Mouse (Mus musculus) cortical plate, adult 2 months (tissue): Measurements from ENCODE around the gene Olfr452. TPM values are rescaled to one million over a fixed set of nuclear protein-coding genes. Genes with fewer than 3 reads are reported as not detected.

ENCODE experiments used
- H3K27ac ChIP-seq: fragments of 200-500 bp; 2 replicates; pipeline ENCODE4 v1.5.1; 2012; ENCODE audit warnings: low read length, control low read depth, inconsistent platforms; ENCODE audit not compliant: insufficient read depth
- H3K4me1 ChIP-seq: fragments of 200-500 bp; 2 replicates; pipeline ENCODE4 v1.6.1; 2011; ENCODE audit warnings: low read length; ENCODE audit not compliant: control insufficient read depth, insufficient read depth
- H3K4me3 ChIP-seq: fragments of 200-500 bp; 2 replicates; pipeline ENCODE4 v1.5.1; 2011; ENCODE audit warnings: mild to moderate bottlenecking, low read length, control low read depth; ENCODE audit not compliant: insufficient read depth
- CTCF ChIP-seq: fragments of 200-500 bp; IDR thresholded peaks from 2 replicates; pipeline ENCODE4 v1.5.1; 2011; ENCODE audit warnings: mild to moderate bottlenecking, control low read depth, low read length; ENCODE audit not compliant: insufficient read depth; ENCODE audit errors: extremely low read depth
- POLR2A ChIP-seq: fragments of 200-500 bp; IDR thresholded peaks from 2 replicates; pipeline ENCODE4 v1.6.1; 2011; ENCODE audit warnings: mild to moderate bottlenecking, low read length, control low read depth; ENCODE audit not compliant: insufficient read depth; ENCODE audit errors: extremely low read depth
- polyA plus RNA-seq: library from polyadenylated mRNA; depleted of rRNA; stranded (reverse); fragments of >200 nt; gene quantifications from 2 replicates; pipeline ENCODE4 v1.2.3, GENCODE M21; 2012; rRNA removed

Gene Olfr452
- not detected in 2 replicates for polyA plus RNA-seq

DNA sequence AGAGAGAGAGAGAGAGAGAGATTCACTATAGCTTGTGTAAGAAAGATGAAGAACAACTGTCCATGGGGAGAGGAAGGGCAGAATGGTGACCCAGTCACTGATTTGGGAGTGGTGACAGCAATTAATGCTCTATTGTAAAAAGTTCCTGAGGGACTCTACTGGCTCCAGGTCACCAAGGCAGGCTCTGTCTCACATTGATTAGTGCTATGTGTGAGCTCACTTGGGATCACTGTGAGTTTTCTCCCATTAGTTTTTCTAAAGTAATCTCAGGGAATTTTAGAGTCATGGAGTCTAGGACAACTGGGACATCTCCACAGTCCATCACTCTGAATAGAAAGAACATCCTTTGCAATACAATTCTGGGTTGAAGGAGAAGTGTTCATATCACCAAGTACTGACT is at the start of gene Olfr452:
Gene Olfr452, plus strand, starts transcription at position 301 of the 400 bp plus-strand sequence.
- TF ChIP-seq CTCF (no peak), POLR2A (no peak)
- Histone ChIP-seq H3K4me1 (no peaks in the 10 kb centered on the region), H3K4me3 (no peak within 1 kb of the TSS), H3K27ac (no peak within 1 kb of the TSS)

DNA sequence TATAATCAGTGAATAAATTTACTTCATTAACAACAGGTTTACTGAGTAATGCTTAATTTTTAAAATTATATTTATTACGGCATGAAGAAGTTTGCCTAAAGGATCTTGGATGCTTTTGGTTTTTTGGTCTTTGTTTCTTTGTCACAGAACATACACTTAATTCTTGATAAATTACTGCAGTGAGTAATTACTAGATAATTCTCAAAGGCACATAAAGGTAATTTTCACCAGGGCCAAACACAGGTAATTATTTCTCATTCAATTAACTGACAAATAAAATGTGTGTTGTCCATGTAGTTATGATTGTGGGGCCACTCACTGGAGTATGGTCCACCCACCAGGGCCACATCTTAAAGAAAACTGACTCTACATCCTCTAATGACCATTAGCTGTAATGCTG is 45.8 kb upstream of the Olfr452 start, which contains the start of gene Olfr453:
Gene Olfr453, plus strand, starts transcription at position 301 of the 400 bp plus-strand sequence.
- TF ChIP-seq POLR2A = no peak
- TF ChIP-seq CTCF = no peak
- no peak within 1 kb of the TSS for H3K4me3 ChIP-seq
- H3K4me1 ChIP-seq = peaks cover 2% of the 10 kb centered on the region; the same call in 1 of the 2 replicates
- H3K27ac ChIP-seq = no peak within 1 kb of the TSS

DNA sequence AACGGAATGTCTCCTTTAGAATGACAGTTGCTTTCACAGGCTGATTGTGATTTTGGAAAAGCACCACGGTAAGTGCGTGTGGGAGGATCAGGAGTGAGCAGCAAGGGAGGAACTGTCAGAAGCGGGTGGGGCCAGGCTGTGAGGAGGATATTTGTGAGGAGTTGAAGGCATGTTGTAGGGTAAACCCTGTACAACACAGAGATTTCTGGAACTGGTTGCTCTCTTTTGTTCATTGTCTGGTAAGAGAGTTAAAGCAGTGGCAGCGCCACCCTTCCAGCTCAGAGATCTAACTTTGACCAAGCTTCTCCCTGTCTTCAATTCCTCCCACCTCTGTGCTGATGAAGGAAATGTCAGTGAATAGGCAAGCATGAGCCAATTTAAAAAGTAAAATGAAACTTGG is 42.6 kb upstream of the Olfr452 start:
- H3K4me3 ChIP-seq = no peak overlapping the region
- peaks cover 2% of the 10 kb centered on the region; the same call in 1 of the 2 replicates for H3K4me1 ChIP-seq
- TF ChIP-seq CTCF = no peak
- TF ChIP-seq POLR2A = no peak
- H3K27ac ChIP-seq = no peak overlapping the region

DNA sequence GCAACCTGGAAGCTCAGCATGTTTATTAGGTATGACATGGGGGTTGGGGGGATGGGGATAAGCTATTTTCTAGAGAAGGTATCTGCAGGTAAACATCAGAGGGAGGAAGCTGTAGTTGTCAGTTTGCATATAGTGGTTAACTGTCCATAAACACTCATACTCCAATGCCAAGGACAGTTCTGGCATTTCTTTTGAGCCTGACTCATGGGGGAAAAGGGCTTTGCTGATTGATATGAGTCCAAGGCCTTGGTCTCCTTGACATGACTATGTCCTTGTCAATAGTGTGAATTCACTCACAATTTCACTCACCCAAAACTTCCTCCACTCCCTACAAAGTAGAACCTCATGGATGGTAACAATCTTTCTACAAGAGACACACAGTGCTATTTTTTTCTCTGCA is 37.0 kb upstream of the Olfr452 start:
- no peak for TF ChIP-seq POLR2A
- TF ChIP-seq CTCF = no peak
- H3K4me1 ChIP-seq = no peaks in the 10 kb centered on the region
- H3K4me3 ChIP-seq = no peak overlapping the region
- H3K27ac ChIP-seq = no peak overlapping the region

DNA sequence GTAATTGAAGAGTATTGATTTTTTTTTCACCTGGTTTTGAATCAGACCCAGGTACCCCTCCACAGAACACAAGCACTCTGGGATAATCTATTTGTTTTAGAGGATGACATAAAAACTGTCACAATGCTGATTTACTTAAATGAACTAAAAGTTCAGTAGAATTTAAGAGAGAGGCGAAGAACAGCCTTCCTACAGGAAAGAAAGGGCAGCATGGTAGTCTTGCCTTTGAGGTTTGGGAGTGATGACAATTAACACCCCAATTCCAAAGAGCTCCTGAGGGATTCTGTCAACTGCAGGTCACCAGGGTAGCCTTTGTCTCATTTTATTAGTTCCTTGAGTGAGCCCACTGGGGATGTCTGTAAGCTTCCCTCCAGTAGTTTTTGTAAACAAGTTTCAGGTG is 28.8 kb upstream of the Olfr452 start, which contains the start of gene Olfr38:
Gene Olfr38, plus strand, starts transcription at position 301 of the 400 bp plus-strand sequence.
- Histone ChIP-seq H3K27ac (no peak within 1 kb of the TSS), H3K4me3 (no peak within 1 kb of the TSS), H3K4me1 (no peaks in the 10 kb centered on the region)
- TF ChIP-seq CTCF = no peak
- TF ChIP-seq POLR2A = no peak

DNA sequence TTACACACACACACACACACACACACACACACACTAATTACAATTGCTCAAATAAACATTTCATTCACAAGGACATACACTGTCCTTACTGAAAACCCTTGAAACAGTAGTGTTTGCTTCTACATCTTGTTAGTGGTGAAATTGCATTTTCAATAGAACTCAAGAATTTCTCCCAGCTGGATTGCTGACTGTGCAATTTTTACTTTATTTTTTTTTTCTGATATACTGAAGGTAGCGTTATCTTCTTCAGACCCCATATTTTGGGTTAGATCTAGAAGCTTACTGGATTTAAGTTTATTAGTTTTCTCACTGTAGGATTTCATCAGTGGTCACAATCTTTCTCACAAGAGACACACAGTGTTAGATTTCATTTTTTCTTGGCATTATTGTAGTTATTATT is 7.8 kb upstream of the Olfr452 start:
- no peaks in the 10 kb centered on the region for H3K4me1 ChIP-seq
- H3K27ac ChIP-seq = no peak overlapping the region
- TF ChIP-seq CTCF (no peak), POLR2A (no peak)
- H3K4me3 ChIP-seq = no peak overlapping the region

DNA sequence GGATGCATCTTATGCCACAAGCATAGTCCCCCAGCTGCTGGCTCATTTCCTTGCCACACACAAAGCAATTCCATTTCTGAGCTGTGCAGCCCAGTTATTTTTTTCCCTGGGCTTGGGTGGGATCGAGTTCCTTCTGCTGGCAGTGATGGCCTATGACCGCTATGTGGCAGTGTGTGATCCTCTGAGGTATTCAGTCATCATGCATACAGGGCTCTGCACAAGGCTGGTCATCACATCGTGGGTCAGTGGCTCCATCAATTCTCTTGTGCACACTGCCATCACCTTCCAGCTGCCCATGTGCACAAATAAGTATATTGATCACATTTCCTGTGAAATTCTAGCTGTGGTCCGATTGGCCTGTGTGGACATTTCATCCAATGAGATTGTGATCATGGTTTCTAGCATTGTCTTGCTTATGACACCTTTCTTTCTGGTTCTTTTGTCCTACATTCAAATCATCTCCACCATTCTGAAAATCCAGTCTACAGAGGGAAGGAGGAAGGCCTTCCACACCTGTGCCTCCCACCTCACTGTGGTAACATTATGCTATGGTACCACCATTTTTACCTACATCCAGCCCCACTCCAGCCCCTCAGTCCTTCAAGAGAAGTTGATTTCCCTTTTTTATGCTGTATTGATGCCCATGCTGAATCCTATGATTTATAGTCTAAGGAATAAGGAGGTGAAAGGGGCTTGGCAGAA is 5.5 kb downstream of the Olfr452 start:
- no peak overlapping the region for H3K4me3 ChIP-seq
- no peaks in the 10 kb centered on the region for H3K4me1 ChIP-seq
- TF ChIP-seq CTCF (no peak), POLR2A (no peak)
- H3K27ac ChIP-seq = no peak overlapping the region

DNA sequence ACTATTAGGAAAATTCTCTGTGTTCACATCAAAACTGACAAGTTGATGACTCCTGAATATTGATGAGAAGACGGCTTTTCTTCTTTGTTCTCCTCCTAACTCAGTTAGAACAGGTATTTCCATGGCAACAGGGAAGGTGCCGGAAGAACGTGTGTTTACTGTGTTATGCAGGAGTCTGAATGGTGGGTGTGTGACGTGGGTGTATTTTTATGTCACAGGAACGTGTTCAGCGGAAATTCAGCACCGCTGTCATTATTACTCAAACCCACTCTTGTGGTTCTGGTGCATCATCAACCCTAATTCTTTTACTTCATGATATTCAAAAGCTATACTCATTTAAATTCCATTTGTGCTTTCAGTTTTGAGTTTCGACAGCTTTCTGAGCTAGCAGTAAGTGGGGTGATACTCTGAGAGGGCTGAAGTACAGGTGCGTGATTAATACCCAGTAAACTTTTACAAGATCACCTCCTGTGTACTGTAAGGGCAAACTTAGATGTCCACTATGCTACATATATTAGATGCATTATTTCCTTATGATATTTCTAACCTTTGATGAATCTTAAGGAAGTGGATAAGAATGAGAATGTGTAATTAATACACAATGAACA is 6.2 kb downstream of the Olfr452 start:
- no peak overlapping the region for H3K4me3 ChIP-seq
- TF ChIP-seq CTCF = no peak
- no peak for TF ChIP-seq POLR2A
- H3K4me1 ChIP-seq = no peaks in the 10 kb centered on the region
- H3K27ac ChIP-seq = no peak overlapping the region

DNA sequence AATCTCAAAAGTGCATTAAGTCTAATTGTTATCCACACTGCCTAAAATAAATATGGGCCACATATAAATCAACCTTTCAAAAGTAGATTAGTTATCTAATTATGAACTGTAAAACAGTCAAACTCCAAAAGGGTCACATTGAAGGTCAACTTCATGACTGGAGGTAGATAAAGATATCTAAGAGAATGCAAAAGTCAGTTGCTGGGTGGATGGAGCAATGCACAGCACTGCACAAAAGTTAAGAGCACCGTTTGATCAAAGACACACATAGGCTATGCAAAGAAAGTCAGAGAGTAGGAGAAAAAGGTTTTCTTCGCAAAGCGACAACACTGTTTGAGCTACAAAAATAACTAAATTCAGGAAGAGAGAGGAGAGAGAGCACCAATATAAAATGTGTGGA is 10.1 kb downstream of the Olfr452 start:
- TF ChIP-seq CTCF (no peak), POLR2A (no peak)
- no peaks in the 10 kb centered on the region for H3K4me1 ChIP-seq
- no peak overlapping the region for H3K4me3 ChIP-seq
- no peak overlapping the region for H3K27ac ChIP-seq

DNA sequence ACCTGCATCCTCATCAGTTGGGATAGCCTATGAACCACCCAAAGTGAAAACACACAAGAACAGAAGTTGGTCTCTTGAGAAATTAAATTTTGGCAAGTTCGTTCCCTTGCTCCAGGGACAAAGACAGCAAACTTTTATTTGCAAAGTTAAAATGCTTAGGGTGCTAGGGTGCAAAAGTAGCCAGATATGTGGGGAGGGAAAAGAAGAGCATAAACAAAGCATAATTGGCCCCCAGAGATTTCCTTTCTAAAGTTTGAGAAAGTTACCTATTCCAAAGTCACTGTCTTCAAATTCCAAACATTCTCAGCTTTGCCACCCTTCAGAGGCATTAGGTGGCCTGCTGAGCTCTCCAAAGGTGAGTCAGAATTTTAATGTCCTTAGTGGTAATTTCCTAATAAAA is 26.7 kb downstream of the Olfr452 start, which contains the start of gene Olfr450:
Gene Olfr450, plus strand, starts transcription at position 301 of the 400 bp plus-strand sequence.
- H3K4me3 ChIP-seq = no peak within 1 kb of the TSS
- H3K4me1 ChIP-seq = no peaks in the 10 kb centered on the region
- H3K27ac ChIP-seq = no peak within 1 kb of the TSS
- no peak for TF ChIP-seq CTCF
- no peak for TF ChIP-seq POLR2A
